Mouse (Mus musculus) thymus, postnatal 0 days (tissue): ENCODE data around the gene Ank2. TPM values are rescaled to one million over a fixed set of nuclear protein-coding genes. Genes with fewer than 3 reads are reported as not detected.
"Not testable (repeated sequence)": the region's sequence is repeated elsewhere in the genome, so short reads cannot be mapped to it uniquely, and the experiment has no call there.

Source experiments
- DNase-seq: peaks from one replicate; pipeline ENCODE4 v3.0.0-alpha.2; 2015; ENCODE audit warnings: low spot score
- polyA plus RNA-seq: library from polyadenylated mRNA; unstranded; fragments of >200 nt; fragmentation: Nextera tagmentation; extraction: Ambion mirVana; gene quantifications from 2 replicates; pipeline ENCODE4 v1.2.1, GENCODE M21; 2015

Gene Ank2
- polyA plus RNA-seq, 1 experiment from 2014 or later, result 1.3 TPM

DNA sequence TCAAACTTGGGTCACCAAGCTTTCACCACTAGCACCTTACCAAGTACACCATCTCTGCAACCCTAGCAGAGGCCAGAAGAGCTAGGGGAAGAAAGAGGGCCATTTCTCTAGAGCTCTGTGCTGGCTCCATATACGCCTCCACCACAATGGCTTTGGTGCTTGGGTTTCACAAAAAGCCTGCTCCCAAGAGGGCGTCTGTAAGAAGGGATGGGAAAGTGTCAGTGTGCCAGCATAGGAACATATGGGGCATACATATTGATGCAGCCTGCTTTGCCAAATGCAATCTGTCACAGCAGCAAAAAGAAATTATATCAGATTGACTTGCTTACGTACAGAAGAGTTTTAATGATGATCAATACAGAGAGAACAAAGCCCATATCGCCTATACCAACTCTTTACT lies 82.2 kb downstream of the Ank2 start:
- DNase-seq, result no peak

- DNase-seq, result peak; percentile 2
Measured at GRCm38 (mm10) chr3:127414438-127414837, 84.7 kb downstream of the Ank2 start.

DNA sequence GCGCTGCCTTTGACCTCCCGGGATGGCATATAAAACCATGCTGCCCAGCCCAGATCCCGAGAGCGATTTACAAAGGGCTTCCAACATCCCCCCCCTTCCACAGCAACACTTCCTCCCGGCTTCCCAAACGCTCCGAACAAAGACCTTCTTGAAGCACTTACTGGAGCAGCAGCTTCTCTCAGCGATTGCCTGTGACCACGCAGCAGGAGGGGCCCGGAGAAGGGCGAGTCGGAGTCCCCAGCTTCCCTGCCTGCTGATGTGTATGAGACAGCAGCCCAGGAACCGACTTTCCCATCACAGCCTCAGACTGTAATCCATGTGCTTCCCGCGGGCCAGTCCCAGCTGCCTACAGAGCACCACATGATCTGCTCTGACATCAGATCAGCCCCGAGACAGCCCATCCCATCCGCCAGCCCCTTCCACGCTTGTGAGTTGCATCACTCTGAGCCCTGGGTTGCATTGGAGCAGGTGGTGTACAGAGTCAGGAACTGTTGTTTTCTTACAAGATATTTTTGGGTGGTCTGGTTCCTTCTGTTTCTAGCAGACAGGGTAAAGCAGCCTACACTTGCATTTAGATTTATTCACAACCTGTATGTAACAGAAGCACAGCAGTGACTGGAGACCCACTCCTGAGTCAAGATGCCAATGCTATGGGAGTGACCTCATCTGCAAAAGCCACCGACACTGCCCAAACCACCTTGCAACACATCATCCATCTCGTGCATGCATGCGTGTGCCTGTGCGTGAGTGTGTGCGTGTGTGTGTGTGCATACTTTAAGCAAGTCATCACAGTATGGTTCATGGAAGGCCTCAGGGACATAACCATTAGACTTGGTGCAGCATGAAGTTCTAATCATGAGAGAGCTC lies 90.2 kb downstream of the Ank2 start:
- no peak for DNase-seq

DNA sequence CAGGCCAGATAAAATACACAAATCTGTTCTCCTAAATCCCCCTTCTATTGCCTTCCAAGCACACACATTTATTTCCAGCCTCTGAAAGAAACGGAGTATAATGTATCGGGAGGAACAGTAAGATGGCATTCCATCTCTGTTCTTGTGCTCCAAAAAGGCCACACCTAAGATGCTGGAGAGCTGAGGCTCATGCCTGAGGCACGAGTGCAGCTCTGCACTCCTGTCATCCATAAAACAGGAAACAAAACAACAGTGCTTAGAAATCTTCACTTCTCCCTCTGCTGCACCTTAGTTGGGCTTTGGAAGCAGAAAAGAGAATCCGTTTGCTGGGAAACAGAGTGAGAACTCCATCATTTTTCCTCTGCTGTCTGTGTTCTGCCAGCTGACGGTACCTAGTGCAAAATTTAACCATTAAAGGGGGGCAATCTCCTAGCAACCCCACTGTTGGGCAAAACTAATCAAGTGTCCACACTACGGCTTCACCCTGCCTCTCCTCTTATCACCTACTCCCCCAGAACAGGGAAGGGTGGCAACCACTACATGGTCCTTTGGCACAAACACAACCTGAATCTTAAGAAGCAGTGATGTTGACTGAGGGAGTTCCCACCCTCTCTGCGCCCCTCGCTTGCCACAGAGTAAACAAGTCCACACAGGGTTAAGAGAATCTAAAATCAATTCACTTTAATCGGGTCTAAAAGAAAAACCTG lies 91.1 kb downstream of the Ank2 start:
- DNase-seq, result no peak

- DNase-seq, result no peak
Measured at GRCm38 (mm10) chr3:127406883-127407282, 92.3 kb downstream of the Ank2 start.

DNA sequence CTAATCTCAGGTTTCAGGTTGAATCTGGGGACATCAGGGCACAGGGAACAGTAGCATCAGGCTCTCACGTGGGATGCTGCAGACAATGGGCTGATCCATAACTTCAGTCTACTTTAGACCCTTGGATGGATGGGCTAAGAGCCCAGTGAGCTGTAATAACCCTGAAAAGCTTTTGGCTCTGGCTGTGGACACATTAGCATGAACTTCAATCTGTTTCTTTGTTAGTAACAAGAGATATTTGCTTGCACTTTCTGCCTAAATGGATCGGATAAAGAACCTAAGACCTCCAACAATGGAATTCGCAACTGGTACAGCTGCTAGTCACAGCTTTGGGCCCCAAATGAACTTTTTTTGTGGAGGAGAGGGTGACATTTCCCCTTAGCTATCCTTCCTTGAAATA lies 94.8 kb downstream of the Ank2 start:
- DNase-seq, result no peak

- DNase-seq, result no peak
Measured at GRCm38 (mm10) chr3:127400976-127401375, 98.2 kb downstream of the Ank2 start.

GRCm38 (mm10) chr3:127400468-127400867 lies 98.7 kb downstream of the Ank2 start:
- DNase-seq, result not testable (repeated sequence)

GRCm38 (mm10) chr3:127397774-127398173 lies 101.4 kb downstream of the Ank2 start:
- no peak for DNase-seq

- DNase-seq, result no peak
Measured at GRCm38 (mm10) chr3:127395202-127395601, 103.9 kb downstream of the Ank2 start.

DNA sequence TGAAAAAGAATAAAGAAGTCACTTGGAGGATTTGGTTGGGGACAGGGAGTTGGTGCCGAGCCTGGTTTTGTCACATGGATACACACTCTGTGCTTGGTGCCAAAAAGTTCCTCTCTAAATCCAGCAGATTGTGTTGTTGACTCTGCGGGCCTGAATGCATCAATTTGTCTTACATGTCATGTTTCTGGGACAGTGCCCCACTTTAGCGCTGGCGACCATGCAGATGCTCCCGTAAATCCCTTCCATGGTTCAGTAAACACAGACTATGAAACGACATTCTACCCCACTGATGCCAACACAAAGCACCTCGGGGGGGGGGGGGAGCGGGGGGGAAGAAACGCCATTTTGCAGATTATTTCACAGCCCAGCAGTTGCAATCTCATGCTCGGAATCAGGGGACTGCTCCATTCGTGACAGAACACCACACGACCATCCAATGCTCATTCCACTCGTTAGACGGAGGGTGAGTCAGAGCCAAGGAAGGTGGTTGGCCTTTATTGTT lies 112.1 kb downstream of the Ank2 start:
- DNase-seq, result no peak

GRCm38 (mm10) chr3:127383231-127383630 lies 115.9 kb downstream of the Ank2 start:
- no peak for DNase-seq

- DNase-seq, result no peak
Measured at GRCm38 (mm10) chr3:127376901-127377460, 122.2 kb downstream of the Ank2 start.

DNA sequence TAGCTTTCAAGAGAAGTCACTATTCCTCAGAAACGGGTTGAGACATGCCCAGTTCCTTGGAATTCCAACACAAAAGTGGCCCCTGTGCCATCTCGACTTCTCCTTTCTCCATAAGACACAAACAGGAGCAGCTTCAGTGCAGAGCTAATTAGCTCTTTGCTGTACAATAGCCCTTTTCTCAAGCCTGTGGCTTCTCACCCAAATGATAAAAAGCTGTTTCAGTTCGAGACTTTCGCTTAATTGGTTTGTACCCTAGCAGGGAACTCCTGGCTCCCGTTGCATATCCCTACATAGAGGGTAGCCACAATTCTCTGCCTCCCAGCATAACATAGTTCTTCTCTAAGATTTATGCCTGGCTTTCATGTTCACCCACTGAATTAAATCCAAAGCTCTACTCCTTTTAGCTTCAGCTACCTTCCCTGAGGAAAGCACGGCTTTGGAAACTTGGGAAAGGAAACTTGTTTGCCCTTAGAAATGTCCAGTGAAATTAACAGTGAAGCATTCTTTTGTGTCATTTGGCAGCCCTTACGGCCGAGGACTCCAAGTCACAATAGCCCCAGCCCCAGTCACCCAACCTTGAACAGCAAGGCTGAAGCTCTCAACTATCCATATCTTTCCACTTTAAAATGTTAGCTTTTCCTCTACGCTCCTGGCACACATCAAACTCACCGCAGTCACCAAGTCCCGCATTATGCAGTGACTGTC lies 123.0 kb downstream of the Ank2 start:
- no peak for DNase-seq

DNA sequence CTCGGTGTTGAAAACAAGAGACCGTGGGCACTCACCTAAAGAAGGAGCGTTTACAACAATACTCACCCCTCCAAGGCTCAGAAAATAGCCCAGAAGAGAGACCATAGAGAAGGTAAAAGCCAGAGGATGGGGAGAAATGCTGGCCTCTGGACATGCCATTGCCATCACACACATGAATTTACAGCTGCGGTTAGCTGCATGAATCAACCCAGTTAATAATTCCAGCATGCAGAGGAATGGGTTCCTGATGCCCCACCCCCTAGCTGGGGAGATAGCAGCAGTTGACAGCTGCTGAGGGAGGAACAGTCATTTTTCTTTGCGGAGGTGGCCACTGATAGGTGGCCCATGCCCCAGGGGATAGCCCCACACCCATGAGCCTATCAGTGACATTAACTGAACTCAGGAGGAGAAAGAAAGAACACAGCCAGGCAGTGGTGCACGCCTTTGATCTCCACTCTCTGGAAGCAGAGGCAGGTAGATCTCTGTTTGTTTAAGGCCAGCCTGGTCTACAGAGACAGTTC lies 124.9 kb downstream of the Ank2 start:
- no peak for DNase-seq

DNA sequence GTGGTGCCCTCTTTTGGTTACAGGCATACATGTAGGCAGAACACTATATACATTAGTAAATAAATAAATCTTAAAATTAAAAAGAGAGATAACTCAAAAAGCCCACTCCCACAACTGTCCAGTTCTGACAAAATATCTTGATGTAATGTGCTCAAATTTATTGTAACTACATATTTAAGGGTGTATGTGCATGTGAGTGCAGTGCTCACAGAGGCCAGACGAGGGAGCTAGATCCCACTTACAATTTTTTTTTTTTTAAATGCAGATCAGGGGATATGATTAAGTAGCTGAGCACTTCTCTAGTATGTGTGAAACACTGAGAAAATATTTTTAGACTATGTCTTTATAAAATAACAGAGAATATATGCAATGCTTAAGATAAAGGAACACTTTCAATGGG lies 127.4 kb downstream of the Ank2 start:
- DNase-seq, result no peak

DNA sequence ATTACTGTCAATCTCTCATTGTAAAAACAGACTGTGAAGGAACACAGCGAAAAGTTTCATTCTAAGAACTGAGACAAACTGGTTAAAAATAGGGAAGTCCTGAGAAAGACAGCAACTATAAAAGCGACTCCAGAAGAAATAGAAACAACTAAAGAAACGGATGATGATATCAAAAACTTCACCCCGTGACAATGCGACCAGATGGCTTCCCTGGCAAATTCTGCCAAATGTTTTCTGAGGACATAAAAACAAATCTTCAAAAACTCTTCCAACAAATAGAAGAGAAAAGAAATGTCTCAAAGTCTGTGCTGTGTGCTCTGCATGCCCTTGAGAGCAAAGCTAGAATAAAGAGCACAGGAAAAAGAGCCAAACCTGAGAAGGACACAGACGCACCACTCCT lies 129.6 kb downstream of the Ank2 start:
- no peak for DNase-seq

DNA sequence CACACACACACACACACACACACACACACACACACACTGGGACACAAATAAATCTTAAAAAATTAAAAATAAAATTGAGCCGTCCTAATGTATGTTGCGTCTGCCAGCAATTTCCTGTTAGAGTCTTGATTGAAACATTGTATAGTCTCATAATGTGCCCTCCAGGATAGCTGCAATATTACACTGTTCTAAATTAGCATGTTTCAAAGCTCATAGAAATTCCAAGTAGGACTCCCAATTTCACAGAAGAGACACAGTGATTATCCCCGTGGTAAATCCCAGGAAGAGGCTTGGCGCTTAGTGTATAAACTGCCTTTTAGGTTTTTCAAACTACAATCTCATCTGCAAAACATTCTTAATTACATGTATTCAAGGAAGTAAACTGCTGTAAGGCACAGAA lies 131.7 kb downstream of the Ank2 start:
- DNase-seq, result no peak

DNA sequence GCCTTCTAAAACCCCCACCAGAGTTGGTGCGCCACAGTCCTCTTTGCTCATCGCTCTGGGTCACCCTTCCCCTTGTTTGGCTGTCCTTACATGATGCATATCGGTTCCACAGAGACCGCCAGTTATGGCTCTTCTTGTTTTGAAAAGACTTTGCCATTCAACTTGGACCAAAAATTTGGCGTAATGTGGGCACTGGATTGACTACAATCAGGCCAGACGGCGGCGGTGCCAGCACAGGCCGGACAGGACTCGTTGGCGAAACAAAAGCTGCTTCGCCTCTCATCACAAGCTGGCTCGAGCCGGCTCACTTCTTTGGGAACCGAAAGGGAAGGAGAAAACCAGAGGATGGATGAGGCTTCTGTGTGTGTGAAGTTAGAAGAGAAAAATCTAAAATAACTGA lies 135.6 kb downstream of the Ank2 start:
- no peak for DNase-seq

DNA sequence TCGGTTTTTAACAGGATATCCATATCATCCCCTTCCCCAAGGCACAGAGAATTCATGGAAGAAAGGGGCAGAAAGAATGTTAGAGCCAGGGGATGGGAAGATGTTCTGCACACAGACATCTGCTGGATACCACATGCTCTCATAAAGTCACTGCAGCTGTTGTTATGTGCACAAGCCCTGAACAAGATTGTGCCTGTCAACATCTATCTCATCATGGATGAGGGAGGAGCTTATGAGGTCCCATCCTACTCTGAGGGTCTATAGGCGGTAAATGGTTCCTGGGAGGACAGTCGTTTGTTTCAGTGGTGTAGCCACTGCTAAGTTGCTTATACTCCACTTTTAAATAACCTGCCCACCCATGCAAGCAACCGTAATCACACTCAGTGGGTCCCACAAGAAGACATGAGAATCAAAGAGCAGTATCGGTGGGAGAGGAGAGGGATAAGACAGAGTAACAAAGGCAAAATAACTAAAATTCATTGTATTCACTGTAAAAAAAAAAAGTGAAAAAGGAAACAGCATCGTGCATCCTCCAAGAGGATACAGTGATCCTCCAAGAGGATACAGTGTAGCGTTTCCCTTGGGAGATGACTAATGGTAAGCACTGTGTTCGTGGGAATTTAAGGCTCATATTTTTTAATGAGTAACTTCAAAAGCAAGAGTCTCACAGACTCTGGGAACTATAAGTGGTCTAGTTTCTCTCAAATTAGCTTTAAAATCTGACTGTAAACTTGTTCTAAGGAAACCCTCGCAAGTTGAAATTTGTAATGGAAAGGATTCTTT lies 136.3 kb downstream of the Ank2 start:
- DNase-seq, result no peak

- no peak for DNase-seq
Measured at GRCm38 (mm10) chr3:127361846-127362245, 137.3 kb downstream of the Ank2 start.
